Mouse (Mus musculus) embryonic facial prominence, embryonic 13.5 days (tissue): ENCODE measurements around the gene Gulp1. TPM values are rescaled to one million over a fixed set of nuclear protein-coding genes. Genes with fewer than 3 reads are reported as not detected.

Source experiments
- ATAC-seq: fragments of 200-750 bp; cut with Nextera tagmentation; 2 replicates; pipeline ENCODE4 v1.8.0; 2017; ENCODE audit warnings: low read depth; ENCODE audit not compliant: insufficient number of reproducible peaks, insufficient read depth, low FRiP score, low TSS enrichment
- H3K27ac ChIP-seq: fragments of 300-500 bp; sonication (generic); 2 replicates; pipeline ENCODE4 v1.5.1; 2015; ENCODE audit warnings: moderate library complexity, mild to moderate bottlenecking, inconsistent platforms
- H3K27me3 ChIP-seq: fragments of 300-500 bp; sonication (generic); 2 replicates; pipeline ENCODE4 v1.6.1; 2015; ENCODE audit warnings: mild to moderate bottlenecking, inconsistent platforms
- H3K36me3 ChIP-seq: fragments of 300-500 bp; sonication (generic); 2 replicates; pipeline ENCODE4 v1.6.1; 2015; ENCODE audit warnings: mild to moderate bottlenecking, inconsistent platforms
- H3K4me1 ChIP-seq: fragments of 300-500 bp; sonication (generic); 2 replicates; pipeline ENCODE4 v1.6.1; 2015; ENCODE audit warnings: inconsistent platforms
- H3K4me2 ChIP-seq: fragments of 300-500 bp; sonication (generic); 2 replicates; pipeline ENCODE4 v1.6.1; 2015; ENCODE audit warnings: moderate library complexity, mild to moderate bottlenecking, inconsistent platforms
- H3K4me3 ChIP-seq: fragments of 300-500 bp; sonication (generic); 2 replicates; pipeline ENCODE4 v1.5.1; 2015; ENCODE audit warnings: mild to moderate bottlenecking, inconsistent platforms
- H3K9ac ChIP-seq: fragments of 300-500 bp; sonication (generic); 2 replicates; pipeline ENCODE4 v1.6.1; 2015; ENCODE audit warnings: mild to moderate bottlenecking, inconsistent platforms
- H3K9me3 ChIP-seq: fragments of 300-500 bp; sonication (generic); 2 replicates; pipeline ENCODE4 v1.6.1; 2016; ENCODE audit warnings: inconsistent platforms
- WGBS: fragments of 180-500 bp; shearing (Covaris S2); methylation state at CpG from one replicate; pipeline ENCODE4 v1.1.7; 2015; ENCODE audit warnings: mixed read lengths; 5-methylcytosine and 5-hydroxymethylcytosine counted together
- polyA plus RNA-seq: library from polyadenylated mRNA; unstranded; fragments of >200 nt; fragmentation: Nextera tagmentation; extraction: Ambion mirVana; gene quantifications from 2 replicates; pipeline ENCODE4 v1.2.1, GENCODE M21; 2015

Gulp1 gene
- polyA plus RNA-seq = 30.3 and 32.8 TPM in 2 replicates

- H3K27ac ChIP-seq = peak within 1 kb of the TSS; percentile 94
- no peaks in the 10 kb centered on the region for H3K9me3 ChIP-seq
- H3K9ac ChIP-seq = peak within 1 kb of the TSS; percentile 92
- no peaks in the 10 kb centered on the region for H3K36me3 ChIP-seq
- WGBS = under 1% methylated on average over 55 of the region's 55 CpGs
- ATAC-seq = peak; percentile 88
- H3K4me1 ChIP-seq = peaks cover 30% of the 10 kb centered on the region
- H3K4me2 ChIP-seq = peak within 1 kb of the TSS; percentile 69
- peak within 1 kb of the TSS; percentile 80 for H3K4me3 ChIP-seq
- no peaks in the 10 kb centered on the region for H3K27me3 ChIP-seq
Measured at GRCm38 (mm10) chr1:44551461-44552370, at the start of gene Gulp1. TSS of gene Gulp1 (plus strand) at chr1:44551511.

GRCm38 (mm10) chr1:44550261-44550660, 1.1 kb upstream of the Gulp1 start:
- H3K27ac ChIP-seq = no peak overlapping the region
- H3K4me1 ChIP-seq = peaks cover 30% of the 10 kb centered on the region
- 78% methylated on average over 6 of the region's 6 CpGs for WGBS
- ATAC-seq = no peak
- H3K4me2 ChIP-seq = no peak overlapping the region; the same call in 1 of the 2 replicates
- no peaks in the 10 kb centered on the region for H3K36me3 ChIP-seq
- H3K27me3 ChIP-seq = no peaks in the 10 kb centered on the region
- no peak overlapping the region for H3K9ac ChIP-seq
- H3K9me3 ChIP-seq = no peaks in the 10 kb centered on the region
- H3K4me3 ChIP-seq = no peak overlapping the region

- Histone ChIP-seq H3K9ac (peak overlapping the region; percentile 92), H3K36me3 (no peaks in the 10 kb centered on the region), H3K27ac (peak overlapping the region; percentile 94), H3K4me3 (peak overlapping the region; percentile 80), H3K9me3 (no peaks in the 10 kb centered on the region), H3K27me3 (no peaks in the 10 kb centered on the region), H3K4me1 (peaks cover 30% of the 10 kb centered on the region), H3K4me2 (peak overlapping the region; percentile 69)
- ATAC-seq = peak; percentile 80
- 3% methylated on average over 15 of the region's 15 CpGs for WGBS
Measured at GRCm38 (mm10) chr1:44552371-44552841, 1.1 kb downstream of the Gulp1 start.

- 21% methylated on average over 6 of the region's 6 CpGs for WGBS
- Histone ChIP-seq H3K4me1 (peaks cover 30% of the 10 kb centered on the region), H3K4me3 (peak overlapping the region; percentile 80), H3K9me3 (no peaks in the 10 kb centered on the region), H3K9ac (no peak overlapping the region; the same call in 1 of the 2 replicates), H3K27me3 (no peaks in the 10 kb centered on the region), H3K36me3 (no peaks in the 10 kb centered on the region), H3K4me2 (peak overlapping the region; percentile 69), H3K27ac (peak overlapping the region; percentile 94; the same call in 1 of the 2 replicates)
- ATAC-seq = no peak
Measured at GRCm38 (mm10) chr1:44553166-44553898, 2.0 kb downstream of the Gulp1 start.

- Histone ChIP-seq H3K27ac (no peak overlapping the region), H3K4me3 (no peak overlapping the region), H3K4me1 (peaks cover 3% of the 10 kb centered on the region; the same call in 1 of the 2 replicates), H3K9ac (no peak overlapping the region), H3K27me3 (no peaks in the 10 kb centered on the region), H3K36me3 (no peaks in the 10 kb centered on the region), H3K9me3 (no peaks in the 10 kb centered on the region), H3K4me2 (no peak overlapping the region)
- WGBS = 45% methylated on average over 4 of the region's 4 CpGs
- no peak for ATAC-seq
Measured at GRCm38 (mm10) chr1:44567431-44567830, 16.1 kb downstream of the Gulp1 start.

GRCm38 (mm10) chr1:44568296-44568695, 17.0 kb downstream of the Gulp1 start:
- 91% methylated on average over 2 of the region's 2 CpGs for WGBS
- Histone ChIP-seq H3K4me3 (no peak overlapping the region), H3K27me3 (no peaks in the 10 kb centered on the region), H3K9me3 (no peaks in the 10 kb centered on the region), H3K27ac (no peak overlapping the region), H3K9ac (no peak overlapping the region), H3K4me1 (peaks cover 3% of the 10 kb centered on the region; the same call in 1 of the 2 replicates), H3K4me2 (no peak overlapping the region), H3K36me3 (no peaks in the 10 kb centered on the region)
- ATAC-seq = no peak

GRCm38 (mm10) chr1:44576001-44576400, 24.7 kb downstream of the Gulp1 start:
- Histone ChIP-seq H3K4me1 (no peaks in the 10 kb centered on the region), H3K4me3 (no peak overlapping the region), H3K36me3 (no peaks in the 10 kb centered on the region), H3K27me3 (no peaks in the 10 kb centered on the region), H3K4me2 (no peak overlapping the region), H3K27ac (no peak overlapping the region), H3K9ac (no peak overlapping the region), H3K9me3 (no peaks in the 10 kb centered on the region)
- ATAC-seq = no peak
- 60% methylated on average over 1 of the region's 1 CpGs for WGBS

- ATAC-seq = no peak
- Histone ChIP-seq H3K36me3 (no peaks in the 10 kb centered on the region), H3K9ac (no peak overlapping the region), H3K27ac (no peak overlapping the region), H3K27me3 (no peaks in the 10 kb centered on the region), H3K4me2 (no peak overlapping the region), H3K9me3 (no peaks in the 10 kb centered on the region), H3K4me1 (no peaks in the 10 kb centered on the region), H3K4me3 (no peak overlapping the region)
- WGBS = 65% methylated on average over 2 of the region's 2 CpGs
Measured at GRCm38 (mm10) chr1:44576610-44577009, 25.3 kb downstream of the Gulp1 start.

- no peak for ATAC-seq
- H3K4me2 ChIP-seq = no peak overlapping the region
- H3K27ac ChIP-seq = no peak overlapping the region
- H3K9me3 ChIP-seq = no peaks in the 10 kb centered on the region
- 78% methylated on average over 3 of the region's 3 CpGs for WGBS
- no peaks in the 10 kb centered on the region for H3K36me3 ChIP-seq
- no peak overlapping the region for H3K4me3 ChIP-seq
- peaks cover 12% of the 10 kb centered on the region for H3K4me1 ChIP-seq
- no peak overlapping the region for H3K9ac ChIP-seq
- H3K27me3 ChIP-seq = no peaks in the 10 kb centered on the region
Measured at GRCm38 (mm10) chr1:44580390-44580789, 29.1 kb downstream of the Gulp1 start.

GRCm38 (mm10) chr1:44584886-44585385, 33.6 kb downstream of the Gulp1 start:
- Histone ChIP-seq H3K27ac (peak overlapping the region; percentile 74), H3K9me3 (no peaks in the 10 kb centered on the region), H3K4me2 (no peak overlapping the region; the same call in 1 of the 2 replicates), H3K4me3 (no peak overlapping the region), H3K4me1 (peaks cover 13% of the 10 kb centered on the region), H3K9ac (no peak overlapping the region), H3K27me3 (no peaks in the 10 kb centered on the region), H3K36me3 (no peaks in the 10 kb centered on the region)
- ATAC-seq = 0 out of 2 replicates have a peak, but pooled peaks have one; percentile 20
- 3% methylated on average over 3 of the region's 3 CpGs for WGBS

- Histone ChIP-seq H3K4me3 (no peak overlapping the region), H3K4me1 (0 out of 2 replicates have a peak, but pooled peaks cover 4% of the 10 kb centered on the region), H3K27ac (no peak overlapping the region), H3K9me3 (no peaks in the 10 kb centered on the region), H3K36me3 (no peaks in the 10 kb centered on the region), H3K27me3 (no peaks in the 10 kb centered on the region), H3K9ac (no peak overlapping the region), H3K4me2 (no peak overlapping the region)
- 10% methylated on average over 3 of the region's 3 CpGs for WGBS
- no peak for ATAC-seq
Measured at GRCm38 (mm10) chr1:44591742-44592141, 40.4 kb downstream of the Gulp1 start.
